Mouse (Mus musculus): ENCODE results near the gene Iqsec3. TPM values are rescaled to one million over a fixed set of nuclear protein-coding genes. Genes with fewer than 3 reads are reported as not detected.

Iqsec3 gene
- polyA plus RNA-seq, 1 experiment from 2014 or later, result 11.2 TPM

GRCm38 (mm10) chr6:121424830-121425229 lies 48.6 kb downstream of the Iqsec3 start:
- Histone ChIP-seq H3K4me1 (ENCODE audit: control insufficient read depth, insufficient read depth, low read length) (no peaks in the 10 kb centered on the region; the same call in 1 of the 2 replicates), H3K4me3 (replicated peaks; ENCODE audit: low read depth, low read length) (no peak overlapping the region), H3K9ac (replicated peaks; ENCODE audit: low read length) (no peak overlapping the region), H3K9me3 (ENCODE audit: control insufficient read depth, low read length) (no peaks in the 10 kb centered on the region), H3K27me3 (ENCODE audit: control insufficient read depth, insufficient read depth, low read length) (no peaks in the 10 kb centered on the region), H3K27ac (replicated peaks; ENCODE audit: low read depth, low read length) (no peak overlapping the region), H3K4me2 (ENCODE audit: low read length) (no peak overlapping the region), H3K36me3 (ENCODE audit: control insufficient read depth, insufficient read depth, low read length) (no peaks in the 10 kb centered on the region)
- WGBS, result 40% methylated on average over 6 of the region's 6 CpGs
- DNase-seq (no peak), ATAC-seq (ENCODE audit: low FRiP score, low TSS enrichment) (peak; percentile 22; the same call in 1 of the 2 replicates)

GRCm38 (mm10) chr6:121424403-121424802 lies 49.1 kb downstream of the Iqsec3 start:
- Histone ChIP-seq H3K9me3 (ENCODE audit: control insufficient read depth, low read length) (no peaks in the 10 kb centered on the region), H3K4me2 (ENCODE audit: low read length) (no peak overlapping the region), H3K27me3 (ENCODE audit: control insufficient read depth, insufficient read depth, low read length) (no peaks in the 10 kb centered on the region), H3K4me1 (ENCODE audit: control insufficient read depth, insufficient read depth, low read length) (no peaks in the 10 kb centered on the region; the same call in 1 of the 2 replicates), H3K36me3 (ENCODE audit: control insufficient read depth, insufficient read depth, low read length) (no peaks in the 10 kb centered on the region), H3K27ac (replicated peaks; ENCODE audit: low read depth, low read length) (no peak overlapping the region), H3K4me3 (replicated peaks; ENCODE audit: low read depth, low read length) (no peak overlapping the region), H3K9ac (replicated peaks; ENCODE audit: low read length) (no peak overlapping the region)
- ATAC-seq (ENCODE audit: low FRiP score, low TSS enrichment) (peak; percentile 28; the same call in 1 of the 2 replicates), DNase-seq (no peak)
- 45% methylated on average over 12 of the region's 12 CpGs for WGBS

DNA sequence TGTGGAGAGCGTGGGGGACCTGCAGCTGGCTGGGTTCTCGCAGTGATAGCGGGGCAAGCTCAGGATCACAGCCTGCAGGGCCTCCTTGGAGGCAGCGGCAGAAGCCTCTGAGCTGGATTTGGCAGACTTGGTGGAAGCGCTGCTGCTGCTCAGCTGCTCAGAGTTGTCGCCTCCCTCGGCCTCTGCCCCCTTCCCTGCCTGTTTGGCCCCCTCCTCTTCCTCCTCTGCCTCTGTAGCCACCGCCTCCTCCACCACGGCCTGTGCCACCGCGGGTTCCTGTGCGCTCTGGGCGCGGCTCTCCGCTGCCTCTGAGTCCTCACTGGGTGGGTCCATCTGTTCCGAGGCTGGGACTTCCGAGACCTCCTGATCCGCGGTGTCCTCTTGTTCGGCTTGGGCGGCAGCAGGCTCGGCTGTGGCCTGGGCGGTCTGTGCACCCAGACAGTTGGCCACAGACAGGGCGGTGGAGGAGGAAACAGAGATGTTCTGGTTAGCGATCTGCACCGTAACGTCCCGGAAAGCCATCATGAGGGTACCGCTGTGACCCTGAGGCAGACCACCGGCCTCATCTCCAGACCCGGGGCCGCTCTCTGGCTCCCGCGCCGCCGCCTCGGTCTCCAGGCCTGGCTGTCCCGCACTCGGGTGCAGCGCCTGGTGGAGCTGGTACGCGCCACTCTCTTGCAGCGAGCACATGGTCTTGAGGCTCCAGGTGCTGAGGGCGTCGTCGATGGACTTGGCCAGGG lies 60.8 kb downstream of the Iqsec3 start:
- Histone ChIP-seq H3K27ac (replicated peaks; ENCODE audit: low read depth, low read length) (no peak overlapping the region), H3K36me3 (ENCODE audit: control insufficient read depth, insufficient read depth, low read length) (no peaks in the 10 kb centered on the region), H3K4me1 (ENCODE audit: control insufficient read depth, insufficient read depth, low read length) (no peaks in the 10 kb centered on the region), H3K9me3 (ENCODE audit: control insufficient read depth, low read length) (no peaks in the 10 kb centered on the region), H3K4me2 (ENCODE audit: low read length) (peak overlapping the region; percentile 35), H3K27me3 (ENCODE audit: control insufficient read depth, insufficient read depth, low read length) (peaks cover 32% of the 10 kb centered on the region), H3K9ac (replicated peaks; ENCODE audit: low read length) (no peak overlapping the region), H3K4me3 (replicated peaks; ENCODE audit: low read depth, low read length) (0 out of 2 replicates have a peak overlapping the region, but pooled peaks have one; percentile 8)
- ATAC-seq (ENCODE audit: low FRiP score, low TSS enrichment), result no peak
- WGBS, result 3% methylated on average over 45 of the region's 46 CpGs
- no peak for DNase-seq

DNA sequence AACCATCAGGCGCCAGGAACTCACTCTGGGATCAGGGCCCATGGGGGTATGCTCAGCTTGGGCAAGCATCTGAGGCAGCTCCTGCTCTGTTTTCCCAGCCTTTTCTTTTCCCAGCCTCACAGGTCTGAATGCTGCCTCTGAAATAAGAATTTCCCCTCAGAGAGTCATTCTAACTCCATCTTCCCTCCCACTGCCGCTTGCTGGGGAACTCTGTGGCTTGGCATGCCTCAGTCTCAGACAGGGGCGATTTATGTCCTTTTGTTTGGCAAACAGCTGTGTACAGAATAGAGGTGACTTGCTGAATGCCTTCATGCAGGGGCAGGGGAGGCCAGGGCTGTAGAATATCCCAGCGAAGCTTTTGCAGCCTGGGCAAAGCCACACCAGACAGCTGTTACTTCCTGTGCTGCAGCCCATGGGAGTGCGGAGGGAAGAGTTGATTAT lies 65.9 kb downstream of the Iqsec3 start:
- Histone ChIP-seq H3K4me2 (ENCODE audit: low read length) (no peak overlapping the region), H3K4me3 (replicated peaks; ENCODE audit: low read depth, low read length) (no peak overlapping the region), H3K4me1 (ENCODE audit: control insufficient read depth, insufficient read depth, low read length) (0 out of 2 replicates have a peak, but pooled peaks cover 5% of the 10 kb centered on the region), H3K9me3 (ENCODE audit: control insufficient read depth, low read length) (no peaks in the 10 kb centered on the region), H3K9ac (replicated peaks; ENCODE audit: low read length) (no peak overlapping the region), H3K27me3 (ENCODE audit: control insufficient read depth, insufficient read depth, low read length) (peaks cover 10% of the 10 kb centered on the region), H3K36me3 (ENCODE audit: control insufficient read depth, insufficient read depth, low read length) (no peaks in the 10 kb centered on the region), H3K27ac (replicated peaks; ENCODE audit: low read depth, low read length) (no peak overlapping the region)
- DNase-seq (no peak), ATAC-seq (ENCODE audit: low FRiP score, low TSS enrichment) (no peak)
- 36% methylated on average over 5 of the region's 5 CpGs for WGBS

- no peak overlapping the region for H3K27ac ChIP-seq (replicated peaks; ENCODE audit: low read depth, low read length)
- WGBS, result 93% methylated on average over 8 of the region's 8 CpGs
- no peaks in the 10 kb centered on the region for H3K27me3 ChIP-seq (ENCODE audit: control insufficient read depth, insufficient read depth, low read length)
- H3K36me3 ChIP-seq (ENCODE audit: control insufficient read depth, insufficient read depth, low read length), result no peaks in the 10 kb centered on the region
- 0 out of 2 replicates have a peak, but pooled peaks cover 5% of the 10 kb centered on the region for H3K4me1 ChIP-seq (ENCODE audit: control insufficient read depth, insufficient read depth, low read length)
- no peak overlapping the region for H3K4me2 ChIP-seq (ENCODE audit: low read length)
- H3K9ac ChIP-seq (replicated peaks; ENCODE audit: low read length), result no peak overlapping the region
- DNase-seq (no peak), ATAC-seq (ENCODE audit: low FRiP score, low TSS enrichment) (no peak)
- H3K9me3 ChIP-seq (ENCODE audit: control insufficient read depth, low read length), result no peaks in the 10 kb centered on the region
- no peak overlapping the region for H3K4me3 ChIP-seq (replicated peaks; ENCODE audit: low read depth, low read length)
Observed at GRCm38 (mm10) chr6:121405311-121405710, 68.2 kb downstream of the Iqsec3 start.

GRCm38 (mm10) chr6:121402661-121403244 lies 70.7 kb downstream of the Iqsec3 start:
- Histone ChIP-seq H3K9me3 (ENCODE audit: control insufficient read depth, low read length) (no peaks in the 10 kb centered on the region), H3K4me3 (replicated peaks; ENCODE audit: low read depth, low read length) (no peak overlapping the region), H3K36me3 (ENCODE audit: control insufficient read depth, insufficient read depth, low read length) (no peaks in the 10 kb centered on the region), H3K27me3 (ENCODE audit: control insufficient read depth, insufficient read depth, low read length) (no peaks in the 10 kb centered on the region), H3K4me1 (ENCODE audit: control insufficient read depth, insufficient read depth, low read length) (0 out of 2 replicates have a peak, but pooled peaks cover 5% of the 10 kb centered on the region), H3K4me2 (ENCODE audit: low read length) (no peak overlapping the region), H3K9ac (replicated peaks; ENCODE audit: low read length) (0 out of 2 replicates have a peak overlapping the region, but pooled peaks have one; percentile 9), H3K27ac (replicated peaks; ENCODE audit: low read depth, low read length) (peak overlapping the region; percentile 65)
- peak; percentile 47 for DNase-seq
- WGBS, result 55% methylated on average over 8 of the region's 8 CpGs
- ATAC-seq (ENCODE audit: low FRiP score, low TSS enrichment), result no peak

DNA sequence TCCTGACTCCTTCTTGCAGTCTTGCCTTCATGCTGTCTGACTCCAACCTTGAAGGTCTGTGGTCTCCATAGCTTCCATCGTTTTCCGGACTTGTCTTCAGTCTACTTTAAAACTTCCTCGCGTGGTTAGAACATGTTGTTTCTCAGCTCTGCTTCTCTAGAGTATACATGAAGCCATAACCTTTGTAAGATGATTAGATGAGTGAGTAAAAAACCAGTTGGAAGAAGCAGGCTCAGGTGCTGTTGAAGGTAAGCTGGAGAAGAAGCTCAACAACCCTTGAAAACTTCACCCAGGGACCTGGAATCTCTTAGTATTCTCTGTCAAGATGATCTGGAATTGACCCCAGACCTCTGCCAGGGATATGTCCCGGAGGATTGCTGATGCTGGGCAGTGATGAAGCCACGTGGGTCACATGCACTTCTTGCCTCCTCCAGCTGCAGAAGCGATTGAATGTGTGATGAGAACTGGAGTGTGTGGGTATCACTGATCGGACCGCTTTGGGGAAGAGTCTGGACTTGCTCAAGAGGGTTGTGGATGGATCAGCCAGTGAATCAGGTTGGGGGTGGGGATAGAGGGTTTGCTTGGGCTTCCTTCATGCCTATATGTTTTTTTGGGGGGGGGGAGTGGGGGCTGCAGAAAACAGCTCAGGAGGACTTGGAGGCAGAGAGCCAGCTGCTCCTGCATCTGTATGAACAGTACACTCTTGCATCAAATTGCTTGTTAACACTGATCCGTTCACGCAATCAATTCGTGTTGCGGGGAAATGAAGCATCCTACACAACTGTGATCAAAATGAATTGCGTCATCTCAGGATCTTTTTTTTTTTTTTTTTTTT lies 71.4 kb downstream of the Iqsec3 start:
- no peak overlapping the region for H3K4me3 ChIP-seq (replicated peaks; ENCODE audit: low read depth, low read length)
- DNase-seq (peak; percentile 42), ATAC-seq (ENCODE audit: low FRiP score, low TSS enrichment) (no peak)
- H3K27me3 ChIP-seq (ENCODE audit: control insufficient read depth, insufficient read depth, low read length), result no peaks in the 10 kb centered on the region
- H3K9me3 ChIP-seq (ENCODE audit: control insufficient read depth, low read length), result no peaks in the 10 kb centered on the region
- peak overlapping the region; percentile 65 for H3K27ac ChIP-seq (replicated peaks; ENCODE audit: low read depth, low read length)
- no peak overlapping the region for H3K4me2 ChIP-seq (ENCODE audit: low read length)
- H3K36me3 ChIP-seq (ENCODE audit: control insufficient read depth, insufficient read depth, low read length), result no peaks in the 10 kb centered on the region
- 0 out of 2 replicates have a peak, but pooled peaks cover 5% of the 10 kb centered on the region for H3K4me1 ChIP-seq (ENCODE audit: control insufficient read depth, insufficient read depth, low read length)
- no peak overlapping the region for H3K9ac ChIP-seq (replicated peaks; ENCODE audit: low read length)
- 76% methylated on average over 14 of the region's 14 CpGs for WGBS

GRCm38 (mm10) chr6:121401140-121401539 lies 72.3 kb downstream of the Iqsec3 start:
- no peak for DNase-seq
- H3K27ac ChIP-seq (replicated peaks; ENCODE audit: low read depth, low read length), result no peak overlapping the region
- no peak overlapping the region for H3K4me3 ChIP-seq (replicated peaks; ENCODE audit: low read depth, low read length)
- no peaks in the 10 kb centered on the region for H3K27me3 ChIP-seq (ENCODE audit: control insufficient read depth, insufficient read depth, low read length)
- ATAC-seq (ENCODE audit: low FRiP score, low TSS enrichment), result no peak
- 0 out of 2 replicates have a peak, but pooled peaks cover 5% of the 10 kb centered on the region for H3K4me1 ChIP-seq (ENCODE audit: control insufficient read depth, insufficient read depth, low read length)
- no peak overlapping the region for H3K4me2 ChIP-seq (ENCODE audit: low read length)
- WGBS, result 92% methylated on average over 6 of the region's 6 CpGs
- no peaks in the 10 kb centered on the region for H3K9me3 ChIP-seq (ENCODE audit: control insufficient read depth, low read length)
- no peak overlapping the region for H3K9ac ChIP-seq (replicated peaks; ENCODE audit: low read length)
- no peaks in the 10 kb centered on the region for H3K36me3 ChIP-seq (ENCODE audit: control insufficient read depth, insufficient read depth, low read length)
